Mouse (Mus musculus): ENCODE data around the gene En2.

DNA sequence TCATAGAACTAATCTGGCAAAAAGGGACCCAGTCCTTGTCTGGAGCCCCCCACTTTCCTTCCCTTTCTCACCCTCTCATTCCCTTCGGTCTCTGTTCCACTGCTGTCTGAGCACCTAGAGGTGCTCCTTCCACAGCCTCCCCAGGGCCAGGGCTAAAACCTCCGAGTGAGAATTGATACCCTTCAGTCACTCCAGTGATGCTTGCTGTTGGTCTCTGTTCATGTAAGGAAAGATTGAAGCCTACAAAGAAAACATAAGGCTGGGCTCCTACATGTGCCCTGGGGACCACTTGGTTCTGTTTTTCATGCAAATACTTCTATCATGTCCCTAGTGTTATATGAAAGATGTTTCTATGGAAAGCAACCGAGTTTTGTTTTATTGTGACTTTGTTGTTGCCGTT, 10.5 kb downstream of the En2 start:
- TF ChIP-seq CTCF (IDR thresholded peaks at IDR 0.05; ENCODE audit: borderline replicate concordance, insufficient read depth, low read depth, low read length) (no peak), POLR2A (IDR thresholded peaks at IDR 0.05; ENCODE audit: borderline replicate concordance, insufficient read depth, low read length) (no peak)
